Mouse (Mus musculus): Measurements from ENCODE around the gene Capzb. TPM values are rescaled to one million over a fixed set of nuclear protein-coding genes. Genes with fewer than 3 reads are reported as not detected.

Gene Capzb
- total and polyA plus RNA-seq, 3 experiments, result 103 to 354 TPM; not detected in 1

GRCm38 (mm10) chr4:139250886-139251285 is 58.2 kb downstream of the Capzb start (continued):
- TF ChIP-seq MAX (IDR thresholded peaks at IDR 0.05; ENCODE audit: low read length), result no peak; the same call in 1 of the 2 replicates

- no peak overlapping the region for H3K9ac ChIP-seq (ENCODE audit: control insufficient read depth, low read depth, low read length, poor library complexity, severe bottlenecking)
- H3K27me3 ChIP-seq (ENCODE audit: control insufficient read depth in 1 of 2, insufficient read depth in 2 of 2, low read length in 2 of 2), result no peaks in the 10 kb centered on the region
- DNase-seq (ENCODE audit: low read depth, low spot score), result peak; percentile 79
- TF ChIP-seq CTCF (IDR thresholded peaks at IDR 0.05 in 2 of 3, conservative IDR thresholded peaks at IDR 0.05 in 1 of 3; ENCODE audit: control insufficient read depth in 1 of 3, insufficient read depth in 1 of 3, low read depth in 2 of 3, low read length in 3 of 3, poor library complexity in 1 of 3, severe bottlenecking in 1 of 3), result peak; percentile 78 to 83 (median 82)
- TF ChIP-seq SMC3 (IDR thresholded peaks at IDR 0.05; ENCODE audit: low read depth, low read length), result peak; percentile 77
- no peak for TF ChIP-seq POLR2A (IDR thresholded peaks at IDR 0.05; ENCODE audit: control insufficient read depth in 1 of 2, insufficient read depth in 1 of 2, low read depth in 1 of 2, low read length in 2 of 2, poor library complexity in 1 of 2)
- peak; percentile 37; the same call in 1 of the 2 replicates for TF ChIP-seq ZC3H11A (IDR thresholded peaks at IDR 0.05; ENCODE audit: low read depth, low read length)
- TF ChIP-seq RAD21 (IDR thresholded peaks at IDR 0.05; ENCODE audit: low read depth, low read length), result peak; percentile 58
- no peak overlapping the region for H3K4me3 ChIP-seq (ENCODE audit: control insufficient read depth in 1 of 2, insufficient read depth in 1 of 2, low read depth in 2 of 2, low read length in 2 of 2)
- H3K4me1 ChIP-seq (ENCODE audit: control insufficient read depth in 1 of 2, insufficient read depth in 2 of 2, low read length in 2 of 2), result peaks cover 8 to 26% of the 10 kb centered on the region in 2 experiments
- H3K79me2 ChIP-seq (ENCODE audit: control insufficient read depth, insufficient read depth, low read length, poor library complexity), result peaks cover 10% of the 10 kb centered on the region; the same call in 1 of the 2 replicates
- peaks cover 3 to 23% of the 10 kb centered on the region in 2 experiments; a peak in 3 of 4 replicates for H3K36me3 ChIP-seq (ENCODE audit: control insufficient read depth in 1 of 2, insufficient read depth in 2 of 2, low read length in 2 of 2)
- H3K27ac ChIP-seq (ENCODE audit: control insufficient read depth, low read depth, low read length), result no peak overlapping the region
- H3K9me3 ChIP-seq (replicated peaks; ENCODE audit: insufficient read depth, low read length), result no peaks in the 10 kb centered on the region
These were observed 59.5 kb downstream of the Capzb start for GRCm38 (mm10) chr4:139252051-139252760.

- DNase-seq (ENCODE audit: low read depth, low spot score), result no peak
- Histone ChIP-seq H3K9me3 (replicated peaks; ENCODE audit: insufficient read depth, low read length) (no peaks in the 10 kb centered on the region), H3K9ac (ENCODE audit: control insufficient read depth, low read depth, low read length, poor library complexity, severe bottlenecking) (no peak overlapping the region), H3K27me3 (ENCODE audit: control insufficient read depth in 1 of 2, insufficient read depth in 2 of 2, low read length in 2 of 2) (no peaks in the 10 kb centered on the region), H3K4me3 (ENCODE audit: control insufficient read depth in 1 of 2, insufficient read depth in 1 of 2, low read depth in 2 of 2, low read length in 2 of 2) (no peak overlapping the region), H3K27ac (ENCODE audit: control insufficient read depth, low read depth, low read length) (no peak overlapping the region), H3K36me3 (ENCODE audit: control insufficient read depth in 1 of 2, insufficient read depth in 2 of 2, low read length in 2 of 2) (peaks cover 3 to 23% of the 10 kb centered on the region in 2 experiments; a peak in 3 of 4 replicates), H3K4me1 (ENCODE audit: control insufficient read depth in 1 of 2, insufficient read depth in 2 of 2, low read length in 2 of 2) (peaks cover 8 to 26% of the 10 kb centered on the region in 2 experiments), H3K79me2 (ENCODE audit: control insufficient read depth, insufficient read depth, low read length, poor library complexity) (peaks cover 10% of the 10 kb centered on the region; the same call in 1 of the 2 replicates)
- TF ChIP-seq BHLHE40 (IDR thresholded peaks at IDR 0.05; ENCODE audit: borderline replicate concordance, low read depth, low read length), result no peak
These were observed 60.5 kb downstream of the Capzb start for GRCm38 (mm10) chr4:139253206-139253605.

- H3K4me3 ChIP-seq (ENCODE audit: control insufficient read depth in 1 of 2, insufficient read depth in 1 of 2, low read depth in 2 of 2, low read length in 2 of 2), result no peak overlapping the region
- no peaks in the 10 kb centered on the region for H3K27me3 ChIP-seq (ENCODE audit: control insufficient read depth in 1 of 2, insufficient read depth in 2 of 2, low read length in 2 of 2)
- H3K9ac ChIP-seq (ENCODE audit: control insufficient read depth, low read depth, low read length, poor library complexity, severe bottlenecking), result no peak overlapping the region
- peaks cover 4 to 6% of the 10 kb centered on the region in 2 experiments for H3K36me3 ChIP-seq (ENCODE audit: control insufficient read depth in 1 of 2, insufficient read depth in 2 of 2, low read length in 2 of 2)
- no peak for DNase-seq (ENCODE audit: low read depth, low spot score)
- no peak overlapping the region for H3K27ac ChIP-seq (ENCODE audit: control insufficient read depth, low read depth, low read length)
- peaks cover 4 to 8% of the 10 kb centered on the region in 2 experiments for H3K4me1 ChIP-seq (ENCODE audit: control insufficient read depth in 1 of 2, insufficient read depth in 2 of 2, low read length in 2 of 2)
- peaks cover 10% of the 10 kb centered on the region; the same call in 1 of the 2 replicates for H3K79me2 ChIP-seq (ENCODE audit: control insufficient read depth, insufficient read depth, low read length, poor library complexity)
- no peaks in the 10 kb centered on the region for H3K9me3 ChIP-seq (replicated peaks; ENCODE audit: insufficient read depth, low read length)
- TF ChIP-seq BHLHE40 (IDR thresholded peaks at IDR 0.05; ENCODE audit: borderline replicate concordance, low read depth, low read length) (no peak), RCOR1 (IDR thresholded peaks at IDR 0.05; ENCODE audit: low read depth, low read length) (no peak), CHD1 (IDR thresholded peaks at IDR 0.05; ENCODE audit: low read depth, low read length) (no peak), GABPA (IDR thresholded peaks at IDR 0.05; ENCODE audit: low read depth, low read length) (no peak), ZNF384 (IDR thresholded peaks at IDR 0.05; ENCODE audit: low read depth, low read length) (no peak), TAL1 (IDR thresholded peaks at IDR 0.05; ENCODE audit: low read length) (no peak), SMC3 (IDR thresholded peaks at IDR 0.05; ENCODE audit: low read depth, low read length) (no peak), POLR2AphosphoS2 (IDR thresholded peaks at IDR 0.05; ENCODE audit: low read length) (no peak), TCF12 (IDR thresholded peaks at IDR 0.05; ENCODE audit: low read depth, low read length) (no peak), NRF1 (IDR thresholded peaks at IDR 0.05; ENCODE audit: insufficient read depth, low read depth, low read length, poor library complexity, severe bottlenecking) (no peak), HCFC1 (IDR thresholded peaks at IDR 0.05; ENCODE audit: low read depth, low read length) (no peak), CTCF (IDR thresholded peaks at IDR 0.05 in 2 of 3, conservative IDR thresholded peaks at IDR 0.05 in 1 of 3; ENCODE audit: control insufficient read depth in 1 of 3, insufficient read depth in 1 of 3, low read depth in 2 of 3, low read length in 3 of 3, poor library complexity in 1 of 3, severe bottlenecking in 1 of 3) (no peak), MXI1 (IDR thresholded peaks at IDR 0.05; ENCODE audit: low read depth, low read length) (no peak), ELF1 (IDR thresholded peaks at IDR 0.05; ENCODE audit: low read depth, low read length) (no peak), ZMIZ1 (IDR thresholded peaks at IDR 0.05; ENCODE audit: low read depth, low read length) (no peak), POLR2AphosphoS5 (IDR thresholded peaks at IDR 0.05; ENCODE audit: borderline replicate concordance, low read depth, low read length) (no peak), MAX (IDR thresholded peaks at IDR 0.05; ENCODE audit: low read length) (no peak), ZC3H11A (IDR thresholded peaks at IDR 0.05; ENCODE audit: low read depth, low read length) (no peak), UBTF (IDR thresholded peaks at IDR 0.05; ENCODE audit: borderline replicate concordance, insufficient read depth, low read depth, low read length) (no peak)
These were observed 63.4 kb downstream of the Capzb start for GRCm38 (mm10) chr4:139256146-139256545.
